8 mouse cellular contexts compared by ENCODE assay signal in genomic region chr3:146875929-146876328, GRCm38 (mm10). TPM values are rescaled to one million over a fixed set of nuclear protein-coding genes. Genes with fewer than 3 reads are reported as not detected.
DNase-seq lines count a peak whose midpoint lies in the region; ATAC-seq and TF ChIP-seq lines count a peak whose summit lies in the region.
"Had no signal": no experiment of that assay in that cellular context is flagged by ENCODE, and none has a peak within 500 bp of the region (broad histone marks: within the 10 kb centered on the region; RNA-seq: fewer than 3 reads in every experiment).

No protein-coding gene starts in this region.

- H3K4me3 ChIP-seq in C2C12 (ENCODE audit: insufficient read depth, poor library complexity, severe bottlenecking): no peak overlapping the region
- H3K4me3 ChIP-seq in heart, embryonic 12.5 days: no peak overlapping the region
- H3K4me3 ChIP-seq in lung, embryonic 16.5 days (ENCODE audit: low read length): no peak overlapping the region
- H3K4me3 ChIP-seq in hindbrain, embryonic 13.5 days: no peak overlapping the region
- H3K4me3 ChIP-seq in forebrain, embryonic 15.5 days: no peak overlapping the region

- ATAC-seq in heart, embryonic 12.5 days (ENCODE audit: insufficient number of reproducible peaks, low FRiP score): peak; percentile 78
- peak; percentile 96 for ATAC-seq in lung, embryonic 16.5 days (ENCODE audit: low read depth)
- ATAC-seq in hindbrain, embryonic 13.5 days (ENCODE audit: low FRiP score): no peak
- no peak for ATAC-seq in forebrain, embryonic 15.5 days (replicated peaks)

- H3K79me3 ChIP-seq in C2C12 (ENCODE audit: low read depth): no peaks in the 10 kb centered on the region

- WGBS in heart, embryonic 12.5 days: 30% methylated on average over 2 of the region's 2 CpGs
- 9% methylated on average over 2 of the region's 2 CpGs for WGBS in lung, embryonic 16.5 days
- WGBS in hindbrain, embryonic 13.5 days: 86% methylated on average over 2 of the region's 2 CpGs
- WGBS in forebrain, embryonic 15.5 days: 79% methylated on average over 2 of the region's 2 CpGs

- peak; percentile 60 for DNase-seq in 3134 (ENCODE audit: extremely low read depth, insufficient read length, low spot score)
- DNase-seq in cerebellum, adult 11 months: no peak
- DNase-seq: thymus, postnatal 4 days had no signal

- H3K79me2 ChIP-seq in C2C12 (ENCODE audit: control insufficient read depth, insufficient read depth): peaks cover 5% of the 10 kb centered on the region

- H3K9ac ChIP-seq in heart, embryonic 12.5 days: no peak overlapping the region
- no peak overlapping the region for H3K9ac ChIP-seq in lung, embryonic 16.5 days (ENCODE audit: low read length)
- H3K9ac ChIP-seq in hindbrain, embryonic 13.5 days: no peak overlapping the region
- H3K9ac ChIP-seq in forebrain, embryonic 15.5 days (replicated peaks): no peak overlapping the region

- no peaks in the 10 kb centered on the region for H3K27me3 ChIP-seq in C2C12 (ENCODE audit: control insufficient read depth, insufficient read depth, insufficient read length)
- H3K27me3 ChIP-seq in heart, embryonic 12.5 days (replicated peaks): no peaks in the 10 kb centered on the region
- no peaks in the 10 kb centered on the region for H3K27me3 ChIP-seq in lung, embryonic 16.5 days (ENCODE audit: control insufficient read depth, insufficient read depth, low read depth, low read length)
- no peaks in the 10 kb centered on the region for H3K27me3 ChIP-seq in hindbrain, embryonic 13.5 days
- no peaks in the 10 kb centered on the region for H3K27me3 ChIP-seq in forebrain, embryonic 15.5 days

- TF ChIP-seq CTCF in C2C12 (IDR thresholded peaks at IDR 0.05; ENCODE audit: control insufficient read depth, insufficient read depth, insufficient read length): no peak

- 0 out of 2 replicates have a peak overlapping the region, but pooled peaks have one; percentile 18 for H3K27ac ChIP-seq in heart, embryonic 12.5 days (ENCODE audit: poor library complexity, severe bottlenecking)
- H3K27ac ChIP-seq in lung, embryonic 16.5 days (ENCODE audit: low read length): peak overlapping the region; percentile 47
- H3K27ac ChIP-seq in hindbrain, embryonic 13.5 days: no peak overlapping the region
- H3K27ac ChIP-seq in forebrain, embryonic 15.5 days (replicated peaks): no peak overlapping the region

- peaks cover 12% of the 10 kb centered on the region for H3K9me3 ChIP-seq in heart, embryonic 12.5 days (replicated peaks)
- H3K9me3 ChIP-seq in lung, embryonic 16.5 days (ENCODE audit: control insufficient read depth, low read length): peaks cover 2% of the 10 kb centered on the region; the same call in 1 of the 2 replicates
- H3K9me3 ChIP-seq in hindbrain, embryonic 13.5 days: no peaks in the 10 kb centered on the region
- no peaks in the 10 kb centered on the region for H3K9me3 ChIP-seq in forebrain, embryonic 15.5 days

- no peak overlapping the region for H3K4me2 ChIP-seq in heart, embryonic 12.5 days
- H3K4me2 ChIP-seq in lung, embryonic 16.5 days (ENCODE audit: low read depth, low read length): peak overlapping the region; percentile 7; the same call in 1 of the 2 replicates
- H3K4me2 ChIP-seq in hindbrain, embryonic 13.5 days: no peak overlapping the region
- no peak overlapping the region for H3K4me2 ChIP-seq in forebrain, embryonic 15.5 days (replicated peaks)

- no peak overlapping the region for H3ac ChIP-seq in C2C12 (ENCODE audit: control insufficient read depth, insufficient read length, low read depth)

- no peaks in the 10 kb centered on the region for H3K36me3 ChIP-seq in C2C12 (ENCODE audit: control insufficient read depth, insufficient read depth)
- no peaks in the 10 kb centered on the region for H3K36me3 ChIP-seq in heart, embryonic 12.5 days
- no peaks in the 10 kb centered on the region for H3K36me3 ChIP-seq in lung, embryonic 16.5 days (ENCODE audit: control insufficient read depth, insufficient read depth, low read length)
- H3K36me3 ChIP-seq in hindbrain, embryonic 13.5 days: no peaks in the 10 kb centered on the region
- H3K36me3 ChIP-seq in forebrain, embryonic 15.5 days: no peaks in the 10 kb centered on the region

- 0 out of 2 replicates have a peak, but pooled peaks cover 4% of the 10 kb centered on the region for H3K4me1 ChIP-seq in heart, embryonic 12.5 days (replicated peaks)
- H3K4me1 ChIP-seq in lung, embryonic 16.5 days (replicated peaks; ENCODE audit: control insufficient read depth, insufficient read depth, low read length): peaks cover 9% of the 10 kb centered on the region
- H3K4me1 ChIP-seq in hindbrain, embryonic 13.5 days (replicated peaks): no peaks in the 10 kb centered on the region
- no peaks in the 10 kb centered on the region for H3K4me1 ChIP-seq in forebrain, embryonic 15.5 days

TF ChIP-seq in C2C12, 6 proteins besides CTCF, POLR2A, EP300 and RAD21:
- TF ChIP-seq FOSL1 (IDR thresholded peaks at IDR 0.05; ENCODE audit: insufficient read depth, low read length, poor library complexity, severe bottlenecking) (no peak), MAX (IDR thresholded peaks at IDR 0.05) (peak; percentile 72)

RNA-seq across cellular contexts. Expression of gene Ttll7, which starts 23.8 kb away (rescaled TPM):
- polyA plus RNA-seq in C2C12 (2012; fragmentation: generic; extraction: Trizol): 6.4 TPM
- 2.5 and 3.4 TPM in 2 replicates for polyA plus RNA-seq in heart, embryonic 12.5 days (2016; fragmentation: Nextera tagmentation; extraction: Ambion mirVana)
- 4.4 and 4.7 TPM in 2 replicates for polyA plus RNA-seq in lung, embryonic 16.5 days (2015; fragmentation: Nextera tagmentation; extraction: Ambion mirVana)
- polyA plus RNA-seq in hindbrain, embryonic 13.5 days (2015; fragmentation: Nextera tagmentation; extraction: Ambion mirVana): 9.5 and 9.7 TPM in 2 replicates
- 7.1 and 8.5 TPM in 2 replicates for polyA plus RNA-seq in forebrain, embryonic 15.5 days (2015; fragmentation: Nextera tagmentation; extraction: Ambion mirVana)

Comparison
In these comparisons a context has a peak if more than half of its experiments do, and no peak if none do; other contexts are left out.
1. ATAC-seq: peak in heart, embryonic 12.5 days (single experiment) and lung, embryonic 16.5 days (single experiment); none in hindbrain, embryonic 13.5 days (single experiment) and forebrain, embryonic 15.5 days (single experiment).
2. H3K27ac ChIP-seq: peak in heart, embryonic 12.5 days (single experiment) and lung, embryonic 16.5 days (single experiment); none in hindbrain, embryonic 13.5 days (single experiment) and forebrain, embryonic 15.5 days (single experiment).